Mouse (Mus musculus) hindbrain, embryonic 10.5 days (tissue): ENCODE results near the gene Klrb1c. TPM values are rescaled to one million over a fixed set of nuclear protein-coding genes. Genes with fewer than 3 reads are reported as not detected.
A peak's percentile ranks its signal among the peaks of the same experiment; 100 is the strongest.
"Not testable (repeated sequence)": the region's sequence is repeated elsewhere in the genome, so short reads cannot be mapped to it uniquely, and the experiment has no call there.

Experiments
- DNase-seq: peaks from one replicate; pipeline ENCODE4 v3.0.0-alpha.2; 2017; ENCODE audit warnings: low spot score
- H3K27ac ChIP-seq: fragments of 300-500 bp; sonication (generic); 2 replicates; pipeline ENCODE4 v1.5.1; 2016; ENCODE audit warnings: mild to moderate bottlenecking, moderate library complexity
- H3K27me3 ChIP-seq: fragments of 300-500 bp; sonication (generic); 2 replicates; pipeline ENCODE4 v1.6.1; 2016; ENCODE audit warnings: mild to moderate bottlenecking; ENCODE audit not compliant: poor library complexity, insufficient read depth, severe bottlenecking
- H3K36me3 ChIP-seq: fragments of 300-500 bp; sonication (generic); 2 replicates; pipeline ENCODE4 v1.6.1; 2016; ENCODE audit warnings: mild to moderate bottlenecking, moderate library complexity
- H3K4me1 ChIP-seq: fragments of 300-500 bp; sonication (generic); replicated peaks from 2 replicates; pipeline ENCODE4 v1.6.1; 2016; ENCODE audit warnings: mild to moderate bottlenecking
- H3K4me3 ChIP-seq: fragments of 300-500 bp; sonication (generic); 2 replicates; pipeline ENCODE4 v1.5.1; 2016; ENCODE audit warnings: mild to moderate bottlenecking, moderate library complexity
- H3K9me3 ChIP-seq: fragments of 300-500 bp; sonication (generic); 2 replicates; pipeline ENCODE4 v1.6.1; 2016; ENCODE audit warnings: mild to moderate bottlenecking, moderate library complexity
- WGBS: fragments of 180-500 bp; shearing (Covaris S2); methylation state at CpG from one replicate; pipeline ENCODE4 v1.1.7; 2016; 5-methylcytosine and 5-hydroxymethylcytosine counted together
- polyA plus RNA-seq: library from polyadenylated mRNA; unstranded; fragments of >200 nt; fragmentation: Nextera tagmentation; extraction: Ambion mirVana; gene quantifications from 2 replicates; pipeline ENCODE4 v1.2.1, GENCODE M21; 2016

Klrb1c gene
- polyA plus RNA-seq, 1 experiment from 2014 or later: not detected

GRCm38 (mm10) chr6:128760416-128761143, 28.4 kb downstream of the Klrb1c start:
- H3K27me3 ChIP-seq: not testable (repeated sequence)
- H3K27ac ChIP-seq: peak overlapping the region; percentile 80
- under 1% methylated on average over 44 of the region's 44 CpGs for WGBS

GRCm38 (mm10) chr6:128760016-128760415, 29.0 kb downstream of the Klrb1c start:
- Histone ChIP-seq H3K4me3 (peak overlapping the region; percentile 63), H3K4me1 (peaks cover 15% of the 10 kb centered on the region; the same call in 1 of the 2 replicates), H3K27ac (peak overlapping the region; percentile 80)
- H3K9me3 ChIP-seq, H3K36me3 ChIP-seq, H3K27me3 ChIP-seq: not testable (repeated sequence)
- under 1% methylated on average over 22 of the region's 22 CpGs for WGBS
- DNase-seq: peak; percentile 87

More at GRCm38 (mm10) chr6:128760416-128761143, 28.4 kb downstream of the Klrb1c start:
- peaks cover 15% of the 10 kb centered on the region; the same call in 1 of the 2 replicates for H3K4me1 ChIP-seq
- peak overlapping the region; percentile 63 for H3K4me3 ChIP-seq
- H3K36me3 ChIP-seq, H3K9me3 ChIP-seq: not testable (repeated sequence)
- peak; percentile 89 for DNase-seq

GRCm38 (mm10) chr6:128759221-128759950, 29.6 kb downstream of the Klrb1c start:
- no peaks in the 10 kb centered on the region for H3K9me3 ChIP-seq
- 79% methylated on average over 5 of the region's 5 CpGs for WGBS
- H3K4me3 ChIP-seq: peak overlapping the region; percentile 63
- no peaks in the 10 kb centered on the region for H3K27me3 ChIP-seq
- no peaks in the 10 kb centered on the region for H3K36me3 ChIP-seq
- DNase-seq: no peak
- no peak overlapping the region for H3K27ac ChIP-seq
- peaks cover 15% of the 10 kb centered on the region; the same call in 1 of the 2 replicates for H3K4me1 ChIP-seq

- not testable (repeated sequence) for H3K36me3 ChIP-seq, H3K27ac ChIP-seq, H3K4me3 ChIP-seq, H3K27me3 ChIP-seq, DNase-seq, H3K4me1 ChIP-seq, H3K9me3 ChIP-seq
- 70% methylated on average over 4 of the region's 4 CpGs for WGBS
Observed at GRCm38 (mm10) chr6:128755402-128755763, 33.6 kb downstream of the Klrb1c start.

GRCm38 (mm10) chr6:128754748-128755401, 34.1 kb downstream of the Klrb1c start:
- H3K36me3 ChIP-seq: not testable (repeated sequence)

GRCm38 (mm10) chr6:128754265-128754664, 34.8 kb downstream of the Klrb1c start:
- H3K36me3 ChIP-seq, H3K4me1 ChIP-seq, H3K27me3 ChIP-seq, H3K9me3 ChIP-seq, DNase-seq: not testable (repeated sequence)
- Histone ChIP-seq H3K4me3 (0 out of 2 replicates have a peak overlapping the region, but pooled peaks have one; percentile 16), H3K27ac (peak overlapping the region; percentile 77)
- WGBS: 43% methylated on average over 10 of the region's 10 CpGs

More at GRCm38 (mm10) chr6:128754748-128755401, 34.1 kb downstream of the Klrb1c start:
- H3K4me1 ChIP-seq, H3K9me3 ChIP-seq, H3K27me3 ChIP-seq, H3K4me3 ChIP-seq, DNase-seq: not testable (repeated sequence)
- 88% methylated on average over 12 of the region's 12 CpGs for WGBS
- H3K27ac ChIP-seq: peak overlapping the region; percentile 77; the same call in 1 of the 2 replicates

GRCm38 (mm10) chr6:128753610-128754224, 35.3 kb downstream of the Klrb1c start:
- H3K4me3 ChIP-seq, H3K27ac ChIP-seq, H3K27me3 ChIP-seq: not testable (repeated sequence)

GRCm38 (mm10) chr6:128747006-128747405, 42.0 kb downstream of the Klrb1c start:
- not testable (repeated sequence) for H3K4me1 ChIP-seq, H3K27ac ChIP-seq, H3K9me3 ChIP-seq, H3K36me3 ChIP-seq, DNase-seq, H3K4me3 ChIP-seq, H3K27me3 ChIP-seq
- WGBS: 82% methylated on average over 6 of the region's 6 CpGs

More at GRCm38 (mm10) chr6:128753610-128754224, 35.3 kb downstream of the Klrb1c start:
- peak; percentile 73 for DNase-seq
- not testable (repeated sequence) for H3K4me1 ChIP-seq, H3K9me3 ChIP-seq, H3K36me3 ChIP-seq
- 42% methylated on average over 8 of the region's 8 CpGs for WGBS

- Histone ChIP-seq H3K9me3 (no peaks in the 10 kb centered on the region), H3K4me1 (no peaks in the 10 kb centered on the region), H3K36me3 (no peaks in the 10 kb centered on the region), H3K4me3 (no peak overlapping the region), H3K27me3 (no peaks in the 10 kb centered on the region), H3K27ac (no peak overlapping the region)
- no peak for DNase-seq
- 88% methylated on average over 7 of the region's 7 CpGs for WGBS
Observed at GRCm38 (mm10) chr6:128737445-128737844, 51.6 kb downstream of the Klrb1c start.

- Histone ChIP-seq H3K27ac (no peak overlapping the region), H3K4me1 (no peaks in the 10 kb centered on the region), H3K36me3 (no peaks in the 10 kb centered on the region), H3K27me3 (no peaks in the 10 kb centered on the region), H3K9me3 (no peaks in the 10 kb centered on the region), H3K4me3 (no peak overlapping the region)
- DNase-seq: peak; percentile 14
Observed at GRCm38 (mm10) chr6:128736100-128736499, 52.9 kb downstream of the Klrb1c start.

- DNase-seq: no peak
- no peaks in the 10 kb centered on the region for H3K9me3 ChIP-seq
- no peaks in the 10 kb centered on the region for H3K27me3 ChIP-seq
- H3K36me3 ChIP-seq: no peaks in the 10 kb centered on the region
- H3K27ac ChIP-seq: no peak overlapping the region
- no peaks in the 10 kb centered on the region for H3K4me1 ChIP-seq
- H3K4me3 ChIP-seq: no peak overlapping the region
Observed at GRCm38 (mm10) chr6:128734896-128735295, 54.1 kb downstream of the Klrb1c start.

GRCm38 (mm10) chr6:128733908-128734679, 54.9 kb downstream of the Klrb1c start:
- Histone ChIP-seq H3K4me1 (no peaks in the 10 kb centered on the region), H3K9me3 (no peaks in the 10 kb centered on the region), H3K36me3 (no peaks in the 10 kb centered on the region), H3K27ac (no peak overlapping the region), H3K27me3 (no peaks in the 10 kb centered on the region), H3K4me3 (no peak overlapping the region)
- WGBS: 69% methylated on average over 5 of the region's 5 CpGs
- DNase-seq: no peak
